Mouse (Mus musculus) heart, embryonic 15.5 days (tissue): Measurements from ENCODE around the gene Smad6. TPM values are rescaled to one million over a fixed set of nuclear protein-coding genes. Genes with fewer than 3 reads are reported as not detected.
A peak's percentile ranks its signal among the peaks of the same experiment; 100 is the strongest.

Experiments used
- ATAC-seq: fragments of 200-750 bp; cut with Nextera tagmentation; replicated peaks from 2 replicates; pipeline ENCODE4 v1.8.0; 2017; ENCODE audit warnings: low read depth, moderate TSS enrichment; ENCODE audit not compliant: insufficient number of reproducible peaks, insufficient read depth, low FRiP score
- H3K27ac ChIP-seq: fragments of 300-500 bp; sonication (generic); 2 replicates; pipeline ENCODE4 v1.5.1; 2015; ENCODE audit warnings: mild to moderate bottlenecking, inconsistent platforms
- H3K27me3 ChIP-seq: fragments of 300-500 bp; sonication (generic); 2 replicates; pipeline ENCODE4 v1.6.1; 2015; ENCODE audit warnings: inconsistent platforms
- H3K36me3 ChIP-seq: fragments of 300-500 bp; sonication (generic); 2 replicates; pipeline ENCODE4 v1.6.1; 2015; ENCODE audit warnings: mild to moderate bottlenecking, inconsistent platforms
- H3K4me1 ChIP-seq: fragments of 300-500 bp; sonication (generic); replicated peaks from 2 replicates; pipeline ENCODE4 v1.6.1; 2015; ENCODE audit warnings: inconsistent platforms
- H3K4me2 ChIP-seq: fragments of 300-500 bp; sonication (generic); 2 replicates; pipeline ENCODE4 v1.6.1; 2015; ENCODE audit warnings: inconsistent platforms, mild to moderate bottlenecking, moderate library complexity
- H3K4me3 ChIP-seq: fragments of 300-500 bp; sonication (generic); 2 replicates; pipeline ENCODE4 v1.5.1; 2015; ENCODE audit warnings: mild to moderate bottlenecking, inconsistent platforms
- H3K9ac ChIP-seq: fragments of 300-500 bp; sonication (generic); 2 replicates; pipeline ENCODE4 v1.6.1; 2015; ENCODE audit warnings: mild to moderate bottlenecking, inconsistent platforms
- H3K9me3 ChIP-seq: fragments of 300-500 bp; sonication (generic); replicated peaks from 2 replicates; pipeline ENCODE4 v1.6.1; 2016; ENCODE audit warnings: inconsistent platforms
- WGBS: fragments of 180-500 bp; shearing (Covaris S2); methylation state at CpG from one replicate; pipeline ENCODE4 v1.1.7; 2015; ENCODE audit warnings: mixed read lengths; 5-methylcytosine and 5-hydroxymethylcytosine counted together
- polyA plus RNA-seq: library from polyadenylated mRNA; unstranded; fragments of >200 nt; fragmentation: Nextera tagmentation; extraction: Ambion mirVana; gene quantifications from 2 replicates; pipeline ENCODE4 v1.2.1, GENCODE M21; 2015

Smad6 gene
- polyA plus RNA-seq, 1 experiment from 2014 or later: 16.4 TPM

GRCm38 (mm10) chr9:63926377-63926776 lies 95.5 kb downstream of the Smad6 start:
- no peak for ATAC-seq
- H3K4me1 ChIP-seq: peaks cover 62% of the 10 kb centered on the region

GRCm38 (mm10) chr9:63923190-63923717 lies 98.6 kb downstream of the Smad6 start:
- ATAC-seq: no peak
- no peak overlapping the region for H3K4me2 ChIP-seq
- H3K9me3 ChIP-seq: no peaks in the 10 kb centered on the region
- no peak overlapping the region for H3K4me3 ChIP-seq
- no peak overlapping the region for H3K9ac ChIP-seq
- WGBS: 42% methylated on average over 9 of the region's 9 CpGs
- H3K27ac ChIP-seq: peak overlapping the region; percentile 8; the same call in 1 of the 2 replicates
- H3K4me1 ChIP-seq: peaks cover 73% of the 10 kb centered on the region
- no peaks in the 10 kb centered on the region for H3K36me3 ChIP-seq
- no peaks in the 10 kb centered on the region for H3K27me3 ChIP-seq

More at GRCm38 (mm10) chr9:63926377-63926776, 95.5 kb downstream of the Smad6 start:
- 69% methylated on average over 7 of the region's 7 CpGs for WGBS
- Histone ChIP-seq H3K9me3 (no peaks in the 10 kb centered on the region), H3K4me3 (no peak overlapping the region), H3K4me2 (no peak overlapping the region), H3K27ac (peak overlapping the region; percentile 88), H3K9ac (no peak overlapping the region), H3K36me3 (no peaks in the 10 kb centered on the region), H3K27me3 (no peaks in the 10 kb centered on the region)

GRCm38 (mm10) chr9:63919708-63920107 lies 102.2 kb downstream of the Smad6 start:
- 23% methylated on average over 3 of the region's 3 CpGs for WGBS
- no peaks in the 10 kb centered on the region for H3K9me3 ChIP-seq
- H3K27me3 ChIP-seq: no peaks in the 10 kb centered on the region
- peak overlapping the region; percentile 82 for H3K27ac ChIP-seq
- no peaks in the 10 kb centered on the region for H3K36me3 ChIP-seq
- H3K4me3 ChIP-seq: no peak overlapping the region
- ATAC-seq: no peak
- H3K4me2 ChIP-seq: no peak overlapping the region
- peaks cover 53% of the 10 kb centered on the region for H3K4me1 ChIP-seq
- H3K9ac ChIP-seq: no peak overlapping the region

GRCm38 (mm10) chr9:63919001-63919555 lies 102.8 kb downstream of the Smad6 start:
- ATAC-seq: peak; percentile 70
- no peak overlapping the region for H3K4me3 ChIP-seq
- H3K27ac ChIP-seq: peak overlapping the region; percentile 82
- no peak overlapping the region for H3K4me2 ChIP-seq
- H3K36me3 ChIP-seq: no peaks in the 10 kb centered on the region
- peaks cover 51% of the 10 kb centered on the region for H3K4me1 ChIP-seq
- no peak overlapping the region; the same call in 1 of the 2 replicates for H3K9ac ChIP-seq
- no peaks in the 10 kb centered on the region for H3K9me3 ChIP-seq
- 22% methylated on average over 18 of the region's 18 CpGs for WGBS
- H3K27me3 ChIP-seq: no peaks in the 10 kb centered on the region

GRCm38 (mm10) chr9:63918245-63918644 lies 103.6 kb downstream of the Smad6 start:
- Histone ChIP-seq H3K9ac (no peak overlapping the region), H3K9me3 (no peaks in the 10 kb centered on the region), H3K4me2 (no peak overlapping the region), H3K4me3 (no peak overlapping the region), H3K27me3 (no peaks in the 10 kb centered on the region), H3K36me3 (no peaks in the 10 kb centered on the region), H3K27ac (peak overlapping the region; percentile 82), H3K4me1 (peaks cover 44% of the 10 kb centered on the region)
- 51% methylated on average over 4 of the region's 4 CpGs for WGBS
- 0 out of 2 replicates have a peak, but pooled peaks have one; percentile 28 for ATAC-seq

GRCm38 (mm10) chr9:63916441-63916840 lies 105.4 kb downstream of the Smad6 start:
- Histone ChIP-seq H3K27me3 (no peaks in the 10 kb centered on the region), H3K4me1 (peaks cover 43% of the 10 kb centered on the region), H3K9ac (no peak overlapping the region), H3K4me3 (no peak overlapping the region), H3K27ac (no peak overlapping the region), H3K4me2 (no peak overlapping the region), H3K36me3 (no peaks in the 10 kb centered on the region), H3K9me3 (no peaks in the 10 kb centered on the region)
- no peak for ATAC-seq
- 66% methylated on average over 6 of the region's 6 CpGs for WGBS

- Histone ChIP-seq H3K9me3 (no peaks in the 10 kb centered on the region), H3K36me3 (no peaks in the 10 kb centered on the region), H3K4me1 (peaks cover 43% of the 10 kb centered on the region), H3K4me2 (no peak overlapping the region), H3K9ac (no peak overlapping the region), H3K27me3 (no peaks in the 10 kb centered on the region), H3K4me3 (no peak overlapping the region), H3K27ac (no peak overlapping the region)
- 57% methylated on average over 5 of the region's 5 CpGs for WGBS
- no peak for ATAC-seq
These were observed 105.9 kb downstream of the Smad6 start for GRCm38 (mm10) chr9:63915976-63916375.

- peaks cover 37% of the 10 kb centered on the region for H3K4me1 ChIP-seq
- no peak for ATAC-seq
- H3K27ac ChIP-seq: 0 out of 2 replicates have a peak overlapping the region, but pooled peaks have one; percentile 25
- H3K27me3 ChIP-seq: no peaks in the 10 kb centered on the region
- H3K4me3 ChIP-seq: no peak overlapping the region
- 61% methylated on average over 5 of the region's 5 CpGs for WGBS
- no peak overlapping the region for H3K9ac ChIP-seq
- H3K36me3 ChIP-seq: no peaks in the 10 kb centered on the region
- no peak overlapping the region for H3K4me2 ChIP-seq
- no peaks in the 10 kb centered on the region for H3K9me3 ChIP-seq
These were observed 106.9 kb downstream of the Smad6 start for GRCm38 (mm10) chr9:63914944-63915343.

GRCm38 (mm10) chr9:63912051-63912450 lies 109.8 kb downstream of the Smad6 start:
- no peaks in the 10 kb centered on the region for H3K9me3 ChIP-seq
- H3K4me3 ChIP-seq: no peak overlapping the region
- no peaks in the 10 kb centered on the region for H3K36me3 ChIP-seq
- no peak for ATAC-seq
- peaks cover 18% of the 10 kb centered on the region for H3K4me1 ChIP-seq
- no peak overlapping the region for H3K27ac ChIP-seq
- WGBS: 27% methylated on average over 9 of the region's 9 CpGs
- H3K9ac ChIP-seq: no peak overlapping the region
- no peaks in the 10 kb centered on the region for H3K27me3 ChIP-seq
- H3K4me2 ChIP-seq: no peak overlapping the region

- ATAC-seq: peak; percentile 56
- Histone ChIP-seq H3K9me3 (no peaks in the 10 kb centered on the region), H3K27ac (no peak overlapping the region), H3K4me2 (no peak overlapping the region), H3K4me1 (peaks cover 9% of the 10 kb centered on the region), H3K27me3 (no peaks in the 10 kb centered on the region), H3K9ac (no peak overlapping the region), H3K4me3 (no peak overlapping the region), H3K36me3 (no peaks in the 10 kb centered on the region)
- WGBS: 14% methylated on average over 5 of the region's 5 CpGs
These were observed 112.2 kb downstream of the Smad6 start for GRCm38 (mm10) chr9:63909618-63910017.

- 86% methylated on average over 2 of the region's 2 CpGs for WGBS
- Histone ChIP-seq H3K4me3 (no peak overlapping the region), H3K36me3 (no peaks in the 10 kb centered on the region), H3K27ac (no peak overlapping the region), H3K9me3 (no peaks in the 10 kb centered on the region), H3K4me2 (no peak overlapping the region), H3K4me1 (no peaks in the 10 kb centered on the region), H3K27me3 (no peaks in the 10 kb centered on the region), H3K9ac (no peak overlapping the region)
- no peak for ATAC-seq
These were observed 117.3 kb downstream of the Smad6 start for GRCm38 (mm10) chr9:63904543-63904942.
